Mouse (Mus musculus): Measurements from ENCODE around the gene Sema3g.

- TF ChIP-seq POLR2A (IDR thresholded peaks at IDR 0.05; ENCODE audit: extremely low read depth, insufficient read depth, low read length): no peak
- TF ChIP-seq CTCF (IDR thresholded peaks at IDR 0.05; ENCODE audit: extremely low read depth, insufficient read depth, low read length): no peak
Measured at GRCm38 (mm10) chr14:31252091-31252490, 34.4 kb downstream of the Sema3g start.
